Mouse (Mus musculus): ENCODE data around the gene Ypel5.

GRCm38 (mm10) chr17:72794660-72795059, 41.6 kb upstream of the Ypel5 start:
- TF ChIP-seq CHD2 (IDR thresholded peaks at IDR 0.05; ENCODE audit: low read depth, low read length), result no peak
- no peak for TF ChIP-seq MAFK (IDR thresholded peaks at IDR 0.05; ENCODE audit: insufficient read depth, low read depth, low read length)
- TF ChIP-seq ZC3H11A (IDR thresholded peaks at IDR 0.05; ENCODE audit: borderline replicate concordance, low read depth, low read length), result no peak
- TF ChIP-seq ZNF384 (IDR thresholded peaks at IDR 0.05; ENCODE audit: low read depth, low read length), result no peak

All from ES-E14 (cell line).